Mouse (Mus musculus): ENCODE measurements around the gene Eci1. TPM values are rescaled to one million over a fixed set of nuclear protein-coding genes. Genes with fewer than 3 reads are reported as not detected.
"Not testable (repeated sequence)": the region's sequence is repeated elsewhere in the genome, so short reads cannot be mapped to it uniquely, and the experiment has no call there.

The Eci1 gene
- total RNA-seq, 4 experiments from 2014 or later = 142 to 242 (median 189) TPM

GRCm38 (mm10) chr17:24441148-24441547 lies 14.7 kb downstream of the Eci1 start:
- no peak for DNase-seq

- DNase-seq = no peak
Measured at GRCm38 (mm10) chr17:24442107-24442506, 15.7 kb downstream of the Eci1 start.

- no peak for DNase-seq
Measured at GRCm38 (mm10) chr17:24442632-24443155, 16.3 kb downstream of the Eci1 start, which contains the start of gene Dnase1l2. Gene Dnase1l2 (minus strand): TSS chr17:24443105.

GRCm38 (mm10) chr17:24443409-24443808 lies 17.0 kb downstream of the Eci1 start:
- DNase-seq = no peak

DNA sequence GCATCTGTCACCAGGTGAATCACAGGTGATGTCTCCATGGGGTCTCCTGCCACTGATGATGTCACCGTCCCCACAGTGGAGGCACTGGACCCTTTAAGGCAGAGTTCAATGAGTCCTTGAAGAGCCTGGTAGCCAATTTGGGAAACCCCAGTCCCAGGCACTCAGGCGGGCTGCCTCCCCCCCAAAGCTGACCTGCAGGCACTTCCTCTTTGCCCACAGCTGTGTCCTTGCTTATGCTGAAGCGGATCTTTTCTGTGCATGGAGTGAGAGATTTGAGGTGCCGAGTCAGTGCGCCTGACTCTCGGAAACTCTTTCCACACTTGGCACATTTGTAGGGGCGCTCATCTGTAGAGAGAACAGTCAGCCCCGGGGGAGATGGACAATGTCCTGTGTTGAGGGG lies 20.1 kb downstream of the Eci1 start:
- DNase-seq = no peak

GRCm38 (mm10) chr17:24449507-24449906 lies 23.1 kb downstream of the Eci1 start:
- DNase-seq = no peak

- no peak for DNase-seq
Measured at GRCm38 (mm10) chr17:24451220-24451619, 24.8 kb downstream of the Eci1 start.

DNA sequence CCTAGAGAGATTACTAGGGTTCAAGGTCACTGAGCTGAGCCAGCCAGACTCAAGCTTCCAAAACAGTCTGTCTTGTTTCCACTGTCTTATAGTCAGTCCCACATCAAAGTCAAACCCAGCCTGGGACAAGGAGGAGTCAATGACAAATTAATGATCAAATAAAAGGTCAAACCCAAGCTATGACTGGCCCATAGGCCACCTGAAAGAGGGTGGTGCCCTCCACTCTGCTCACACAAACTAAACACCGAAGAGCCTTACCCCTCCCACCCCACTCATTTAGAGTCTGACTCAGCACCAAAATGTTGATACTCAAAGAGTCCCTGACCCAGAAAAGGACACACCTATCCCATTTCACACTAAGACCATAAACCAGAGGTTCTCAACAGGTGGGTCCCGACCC lies 26.9 kb downstream of the Eci1 start:
- DNase-seq = no peak

- no peak for DNase-seq
Measured at GRCm38 (mm10) chr17:24454218-24454755, 27.8 kb downstream of the Eci1 start.

- DNase-seq = peak; percentile 99
Measured at GRCm38 (mm10) chr17:24454756-24455522, 28.5 kb downstream of the Eci1 start.

DNA sequence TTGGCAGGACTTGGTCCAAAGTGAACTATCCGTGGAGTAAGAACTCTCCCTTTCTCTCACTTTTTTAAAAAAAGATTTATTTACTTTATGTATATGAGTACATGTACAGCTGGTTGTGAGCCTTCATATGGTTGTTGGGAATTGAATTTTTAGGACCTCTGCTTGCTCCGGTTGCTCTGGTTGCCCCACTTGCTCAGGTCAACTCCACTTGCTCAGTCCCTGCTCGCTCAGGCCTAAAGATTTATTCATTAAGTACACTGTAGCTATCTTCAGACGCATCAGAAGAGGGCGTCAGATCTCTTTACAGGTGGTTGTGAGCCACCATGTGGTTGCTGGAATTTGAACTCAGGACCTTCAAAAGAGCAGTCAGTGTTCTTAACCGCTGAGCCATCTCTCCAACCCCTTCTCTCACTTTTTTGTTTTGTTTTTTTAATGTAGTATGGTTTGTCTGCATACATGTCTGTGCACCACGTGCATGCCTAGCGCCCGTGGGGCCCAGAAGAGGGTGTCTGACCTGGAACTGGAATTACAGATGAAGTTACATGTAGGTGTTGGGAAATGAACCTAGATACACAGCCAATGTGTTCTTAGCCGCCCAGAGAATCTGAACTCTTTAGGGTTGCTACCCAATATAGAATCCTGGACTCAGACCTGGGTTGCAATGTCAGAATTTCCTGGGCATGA lies 29.2 kb downstream of the Eci1 start:
- not testable (repeated sequence) for DNase-seq

DNA sequence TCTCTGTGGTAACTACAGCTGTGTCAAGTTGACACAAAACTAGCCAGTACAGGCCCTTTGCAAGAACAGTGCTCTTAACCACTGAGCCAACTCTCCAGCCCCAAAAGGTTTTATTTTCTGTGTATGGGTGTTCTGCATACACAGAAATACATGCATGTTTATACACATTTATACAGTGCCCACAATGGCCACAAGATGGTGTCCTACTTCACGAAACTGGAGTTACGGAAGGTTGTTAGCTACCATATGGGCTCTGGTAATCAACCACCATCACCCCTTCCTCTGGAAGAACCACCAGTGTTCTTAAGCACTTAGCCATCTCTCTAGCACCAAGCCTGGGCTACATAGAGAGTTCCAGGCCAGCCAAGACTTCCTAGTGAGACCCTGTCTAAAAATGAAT lies 35.1 kb downstream of the Eci1 start:
- no peak for DNase-seq

DNA sequence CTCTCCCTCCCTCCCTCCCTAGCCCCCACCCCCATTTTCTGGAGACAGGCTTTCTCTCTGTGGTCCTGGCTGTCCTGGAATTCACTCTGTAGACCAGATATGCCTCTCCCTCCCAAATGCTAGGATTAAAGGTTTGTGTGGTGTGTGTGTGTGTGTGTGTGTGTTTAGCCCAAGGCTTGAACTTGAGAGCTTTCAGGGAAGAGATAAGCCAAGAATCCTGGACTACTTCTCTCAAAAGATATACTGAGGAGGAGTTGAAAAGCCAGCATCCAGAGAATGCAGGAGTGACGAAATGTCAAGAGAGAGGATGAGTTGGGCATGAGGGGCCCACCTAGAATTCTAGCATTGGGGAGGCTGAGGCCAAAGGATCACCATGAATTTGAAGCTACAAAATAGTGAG lies 36.5 kb downstream of the Eci1 start:
- no peak for DNase-seq

GRCm38 (mm10) chr17:24463374-24464133 lies 37.1 kb downstream of the Eci1 start:
- no peak for DNase-seq

- DNase-seq = no peak
Measured at GRCm38 (mm10) chr17:24468636-24469246, 42.3 kb downstream of the Eci1 start.

GRCm38 (mm10) chr17:24469336-24469909 lies 43.0 kb downstream of the Eci1 start:
- no peak for DNase-seq

DNA sequence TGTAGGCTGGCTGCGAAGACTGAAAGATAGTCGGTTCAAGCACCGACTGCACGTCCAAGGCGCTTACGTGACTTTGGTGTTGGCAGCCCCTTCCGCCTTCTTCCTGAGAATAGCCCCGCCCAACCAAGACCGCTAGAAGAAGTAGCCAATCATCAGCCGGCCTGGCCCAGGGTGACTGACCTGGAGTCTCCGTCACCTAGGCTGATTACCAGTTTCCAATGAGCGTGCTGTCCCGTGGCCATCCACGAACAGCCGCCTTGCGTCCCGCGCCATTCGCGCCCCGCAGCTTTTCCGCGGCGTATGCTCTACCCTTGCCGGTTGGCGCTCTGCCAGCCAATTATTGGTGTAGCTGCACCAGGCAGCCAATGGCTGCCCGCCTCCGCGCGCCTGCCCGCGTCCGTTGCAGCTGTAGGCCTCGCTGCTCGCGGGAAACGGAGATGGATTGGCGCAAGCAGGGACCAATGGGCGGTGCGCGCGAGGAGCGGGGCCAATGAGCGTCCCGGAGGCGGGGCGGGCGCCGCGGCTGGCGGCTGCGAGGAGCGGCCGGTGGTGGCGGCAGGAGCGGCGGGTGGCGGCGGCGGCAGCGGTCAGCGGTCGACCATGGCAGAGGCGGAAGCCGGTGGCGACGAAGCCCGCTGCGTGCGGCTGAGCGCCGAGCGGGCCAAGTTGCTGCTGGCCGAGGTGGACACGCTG lies 43.6 kb downstream of the Eci1 start, which contains the start of the genes E4f1 and Pgp:
E4f1 (minus strand) TSS at position 404 of the 693 bp plus-strand sequence.
Pgp (plus strand) TSS at position 483 of the 693 bp plus-strand sequence.
- peak; percentile 98 for DNase-seq

DNA sequence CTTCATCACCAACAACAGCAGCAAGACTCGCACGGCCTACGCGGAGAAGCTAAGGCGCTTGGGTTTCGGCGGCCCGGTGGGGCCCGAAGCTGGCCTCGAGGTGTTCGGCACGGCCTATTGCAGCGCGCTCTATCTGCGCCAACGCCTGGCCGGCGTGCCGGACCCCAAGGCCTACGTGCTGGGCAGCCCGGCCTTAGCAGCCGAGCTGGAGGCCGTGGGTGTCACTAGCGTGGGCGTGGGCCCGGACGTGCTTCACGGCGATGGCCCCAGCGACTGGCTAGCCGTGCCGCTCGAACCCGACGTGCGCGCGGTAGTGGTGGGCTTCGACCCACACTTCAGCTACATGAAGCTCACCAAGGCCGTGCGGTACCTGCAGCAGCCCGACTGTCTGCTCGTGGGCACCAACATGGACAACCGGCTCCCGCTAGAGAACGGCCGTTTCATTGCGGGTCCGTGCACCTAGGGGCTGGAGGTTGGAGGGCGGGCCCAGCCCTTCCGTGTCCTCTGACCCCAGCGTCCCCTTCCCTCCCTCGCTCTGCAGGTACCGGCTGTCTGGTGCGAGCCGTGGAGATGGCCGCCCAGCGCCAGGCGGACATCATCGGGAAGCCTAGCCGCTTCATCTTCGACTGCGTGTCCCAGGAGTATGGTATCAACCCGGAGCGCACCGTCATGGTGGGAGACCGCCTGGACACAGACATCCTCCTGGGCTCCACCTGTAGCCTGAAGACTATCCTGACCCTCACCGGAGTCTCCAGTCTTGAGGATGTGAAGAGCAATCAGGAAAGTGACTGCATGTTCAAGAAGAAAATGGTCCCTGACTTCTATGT lies 44.5 kb downstream of the Eci1 start:
- no peak for DNase-seq

DNA sequence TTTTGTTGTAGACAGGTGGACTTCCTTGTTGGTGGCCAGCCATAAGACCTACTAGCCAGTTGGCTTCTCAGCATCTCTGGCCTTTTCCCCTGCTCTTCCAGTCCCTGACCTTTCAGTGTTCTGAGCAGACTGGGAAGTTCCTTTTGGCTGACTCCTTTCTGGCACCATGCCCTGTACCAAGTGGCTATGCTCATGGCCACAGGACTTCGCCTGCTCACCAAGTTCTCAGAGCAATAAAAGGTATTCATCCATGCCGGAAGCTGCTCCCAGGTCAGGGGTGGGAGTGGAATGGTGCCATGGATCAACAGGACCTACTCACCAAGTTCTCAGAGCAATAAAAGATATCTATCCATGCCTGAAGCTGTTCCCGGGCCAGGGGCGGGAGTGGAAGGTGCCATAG lies 46.1 kb downstream of the Eci1 start:
- DNase-seq = peak; percentile 82

Data from adrenal gland, adult 8-10 months (tissue).